Mouse (Mus musculus) left cerebral cortex, postnatal 25 days (tissue): ENCODE data around the gene Srpx2. TPM values are rescaled to one million over a fixed set of nuclear protein-coding genes. Genes with fewer than 3 reads are reported as not detected.

Experiments used
- total RNA-seq, 2 experiments: library from RNA; stranded (reverse); gene quantifications; 2 replicates each; pipeline ENCODE4 v1.2.3; 2021

The Srpx2 gene
- total RNA-seq, 2 experiments from 2014 or later = 0.69 to 1.3 TPM

Other genes with a start within 250 kb of the Srpx2 start
- gene Pcdh19, start 219.4 kb upstream of the Srpx2 start, total RNA-seq = 10 to 100 TPM; 38.8 to 45.7 TPM
- under 1 TPM; 0.25 to 0.44 TPM for gene Tnmd, start 57.4 kb upstream of the Srpx2 start, total RNA-seq
- 10 to 100 TPM; 17.1 TPM for gene Tspan6, start 10.0 kb upstream of the Srpx2 start, total RNA-seq
- under 1 TPM; 0.43 to 0.48 TPM for gene Sytl4, start 73.4 kb downstream of the Srpx2 start, total RNA-seq
- gene Cstf2, start 150.8 kb downstream of the Srpx2 start, total RNA-seq = 100 to 1,000 TPM; 121 to 131 TPM